Mouse (Mus musculus) limb, embryonic 13.5 days (tissue): Measurements from ENCODE around the gene Pou2f2. TPM values are rescaled to one million over a fixed set of nuclear protein-coding genes. Genes with fewer than 3 reads are reported as not detected.
"Not testable (repeated sequence)": the region's sequence is repeated elsewhere in the genome, so short reads cannot be mapped to it uniquely, and the experiment has no call there.

ENCODE experiments used
- ATAC-seq: fragments of 200-750 bp; cut with Nextera tagmentation; 2 replicates; pipeline ENCODE4 v1.8.0; 2017; ENCODE audit warnings: low read depth, moderate number of reproducible peaks, moderate TSS enrichment; ENCODE audit not compliant: low FRiP score
- H3K27ac ChIP-seq: fragments of 300-500 bp; sonication (generic); 2 replicates; pipeline ENCODE4 v1.5.1; 2015; ENCODE audit warnings: inconsistent platforms, mild to moderate bottlenecking, moderate library complexity
- H3K27me3 ChIP-seq: fragments of 300-500 bp; sonication (generic); 2 replicates; pipeline ENCODE4 v1.6.1; 2015; ENCODE audit warnings: mild to moderate bottlenecking, inconsistent platforms
- H3K36me3 ChIP-seq: fragments of 300-500 bp; sonication (generic); 2 replicates; pipeline ENCODE4 v1.6.1; 2015; ENCODE audit warnings: inconsistent platforms, mild to moderate bottlenecking, moderate library complexity
- H3K4me1 ChIP-seq: fragments of 300-500 bp; sonication (generic); 2 replicates; pipeline ENCODE4 v1.6.1; 2015; ENCODE audit warnings: inconsistent platforms
- H3K4me2 ChIP-seq: fragments of 300-500 bp; sonication (generic); replicated peaks from 2 replicates; pipeline ENCODE4 v1.6.1; 2015; ENCODE audit warnings: inconsistent platforms, mild to moderate bottlenecking, moderate library complexity
- H3K4me3 ChIP-seq: fragments of 300-500 bp; sonication (generic); 2 replicates; pipeline ENCODE4 v1.5.1; 2015; ENCODE audit warnings: moderate library complexity, mild to moderate bottlenecking, inconsistent platforms
- H3K9ac ChIP-seq: fragments of 300-500 bp; sonication (generic); 2 replicates; pipeline ENCODE4 v1.6.1; 2015; ENCODE audit warnings: mild to moderate bottlenecking, inconsistent platforms
- H3K9me3 ChIP-seq: fragments of 300-500 bp; sonication (generic); 2 replicates; pipeline ENCODE4 v1.6.1; 2016; ENCODE audit warnings: inconsistent platforms
- WGBS: fragments of 180-500 bp; shearing (Covaris S2); methylation state at CpG from one replicate; pipeline ENCODE4 v1.1.7; 2015; 5-methylcytosine and 5-hydroxymethylcytosine counted together
- polyA plus RNA-seq: library from polyadenylated mRNA; unstranded; fragments of >200 nt; fragmentation: Nextera tagmentation; extraction: Ambion mirVana; gene quantifications from 2 replicates; pipeline ENCODE4 v1.2.1, GENCODE M21; 2015

The Pou2f2 gene
- polyA plus RNA-seq, 1 experiment from 2014 or later, result 2.0 TPM

- ATAC-seq, result no peak
- no peak overlapping the region for H3K4me2 ChIP-seq
- no peaks in the 10 kb centered on the region for H3K4me1 ChIP-seq
- no peak overlapping the region for H3K9ac ChIP-seq
- H3K27me3 ChIP-seq, result no peaks in the 10 kb centered on the region
- no peaks in the 10 kb centered on the region for H3K9me3 ChIP-seq
- no peak overlapping the region for H3K4me3 ChIP-seq
- H3K27ac ChIP-seq, result no peak overlapping the region
- H3K36me3 ChIP-seq, result peaks cover 97% of the 10 kb centered on the region
- WGBS, result 85% methylated on average over 8 of the region's 8 CpGs
Observed at GRCm38 (mm10) chr7:25063900-25064299, 115.6 kb downstream of the Pou2f2 start.

GRCm38 (mm10) chr7:25063346-25063745, 116.2 kb downstream of the Pou2f2 start:
- Histone ChIP-seq H3K36me3 (peaks cover 97% of the 10 kb centered on the region), H3K9ac (no peak overlapping the region), H3K9me3 (no peaks in the 10 kb centered on the region), H3K4me2 (no peak overlapping the region), H3K27ac (no peak overlapping the region), H3K27me3 (no peaks in the 10 kb centered on the region), H3K4me3 (no peak overlapping the region), H3K4me1 (no peaks in the 10 kb centered on the region)
- 93% methylated on average over 6 of the region's 6 CpGs for WGBS
- no peak for ATAC-seq

GRCm38 (mm10) chr7:25058836-25059235, 120.7 kb downstream of the Pou2f2 start:
- WGBS, result 93% methylated on average over 14 of the region's 14 CpGs
- Histone ChIP-seq H3K36me3 (peaks cover 98% of the 10 kb centered on the region), H3K4me1 (no peaks in the 10 kb centered on the region), H3K27me3 (no peaks in the 10 kb centered on the region), H3K9me3 (no peaks in the 10 kb centered on the region), H3K4me2 (no peak overlapping the region), H3K4me3 (no peak overlapping the region), H3K9ac (no peak overlapping the region), H3K27ac (no peak overlapping the region)
- no peak for ATAC-seq

GRCm38 (mm10) chr7:25058394-25058793, 121.1 kb downstream of the Pou2f2 start:
- Histone ChIP-seq H3K9ac (no peak overlapping the region), H3K36me3 (peaks cover 98% of the 10 kb centered on the region), H3K9me3 (no peaks in the 10 kb centered on the region), H3K4me3 (no peak overlapping the region), H3K27me3 (no peaks in the 10 kb centered on the region), H3K4me2 (no peak overlapping the region), H3K27ac (no peak overlapping the region), H3K4me1 (no peaks in the 10 kb centered on the region)
- 90% methylated on average over 8 of the region's 8 CpGs for WGBS
- ATAC-seq, result no peak

- WGBS, result 91% methylated on average over 5 of the region's 5 CpGs
- Histone ChIP-seq H3K36me3 (peaks cover 97% of the 10 kb centered on the region), H3K4me3 (no peak overlapping the region), H3K9ac (no peak overlapping the region), H3K27ac (no peak overlapping the region), H3K9me3 (no peaks in the 10 kb centered on the region), H3K27me3 (no peaks in the 10 kb centered on the region), H3K4me1 (no peaks in the 10 kb centered on the region), H3K4me2 (no peak overlapping the region)
- no peak for ATAC-seq
Observed at GRCm38 (mm10) chr7:25057888-25058287, 121.6 kb downstream of the Pou2f2 start.

- H3K9me3 ChIP-seq, result no peaks in the 10 kb centered on the region
- WGBS, result 62% methylated on average over 4 of the region's 4 CpGs
- no peaks in the 10 kb centered on the region for H3K27me3 ChIP-seq
- no peak overlapping the region for H3K4me2 ChIP-seq
- H3K9ac ChIP-seq, result no peak overlapping the region
- peaks cover 93% of the 10 kb centered on the region for H3K36me3 ChIP-seq
- no peak overlapping the region for H3K4me3 ChIP-seq
- no peak overlapping the region for H3K27ac ChIP-seq
- no peaks in the 10 kb centered on the region for H3K4me1 ChIP-seq
- ATAC-seq, result no peak
Observed at GRCm38 (mm10) chr7:25056951-25057350, 122.6 kb downstream of the Pou2f2 start.

- peaks cover 91% of the 10 kb centered on the region for H3K36me3 ChIP-seq
- WGBS, result 91% methylated on average over 3 of the region's 3 CpGs
- no peak overlapping the region for H3K9ac ChIP-seq
Observed at GRCm38 (mm10) chr7:25052587-25052986, 126.9 kb downstream of the Pou2f2 start.

GRCm38 (mm10) chr7:25049295-25049930, 130.1 kb downstream of the Pou2f2 start:
- no peaks in the 10 kb centered on the region for H3K9me3 ChIP-seq
- WGBS, result 84% methylated on average over 16 of the region's 16 CpGs
- H3K4me2 ChIP-seq, result no peak overlapping the region
- no peak overlapping the region for H3K4me3 ChIP-seq
- H3K4me1 ChIP-seq, result no peaks in the 10 kb centered on the region
- no peak overlapping the region; the same call in 1 of the 2 replicates for H3K9ac ChIP-seq
- H3K27me3 ChIP-seq, result no peaks in the 10 kb centered on the region
- H3K36me3 ChIP-seq, result peaks cover 91% of the 10 kb centered on the region
- no peak overlapping the region for H3K27ac ChIP-seq
- ATAC-seq, result no peak

More at GRCm38 (mm10) chr7:25052587-25052986, 126.9 kb downstream of the Pou2f2 start:
- Histone ChIP-seq H3K27ac (no peak overlapping the region), H3K4me2 (no peak overlapping the region), H3K4me1 (no peaks in the 10 kb centered on the region), H3K27me3 (no peaks in the 10 kb centered on the region), H3K9me3 (no peaks in the 10 kb centered on the region), H3K4me3 (no peak overlapping the region)
- ATAC-seq, result no peak

GRCm38 (mm10) chr7:25047363-25047762, 132.2 kb downstream of the Pou2f2 start:
- no peak overlapping the region for H3K27ac ChIP-seq
- no peaks in the 10 kb centered on the region for H3K9me3 ChIP-seq
- no peak overlapping the region for H3K4me3 ChIP-seq
- H3K27me3 ChIP-seq, result no peaks in the 10 kb centered on the region
- H3K9ac ChIP-seq, result no peak overlapping the region
- ATAC-seq, result no peak
- H3K36me3 ChIP-seq, result peaks cover 94% of the 10 kb centered on the region
- H3K4me1 ChIP-seq, result no peaks in the 10 kb centered on the region
- WGBS, result 86% methylated on average over 8 of the region's 8 CpGs
- H3K4me2 ChIP-seq, result no peak overlapping the region

- not testable (repeated sequence) for H3K4me1 ChIP-seq, H3K27ac ChIP-seq, H3K27me3 ChIP-seq, ATAC-seq, H3K4me3 ChIP-seq, H3K9ac ChIP-seq, H3K9me3 ChIP-seq, H3K4me2 ChIP-seq
- H3K36me3 ChIP-seq, result peaks cover 99% of the 10 kb centered on the region
- WGBS, result 88% methylated on average over 7 of the region's 7 CpGs
Observed at GRCm38 (mm10) chr7:25044599-25044998, 134.9 kb downstream of the Pou2f2 start.

GRCm38 (mm10) chr7:25041921-25042320, 137.6 kb downstream of the Pou2f2 start:
- H3K9ac ChIP-seq, result 0 out of 2 replicates have a peak overlapping the region, but pooled peaks have one; percentile 9
- H3K4me1 ChIP-seq, result no peaks in the 10 kb centered on the region
- peaks cover 92% of the 10 kb centered on the region for H3K36me3 ChIP-seq
- H3K27me3 ChIP-seq, result no peaks in the 10 kb centered on the region
- H3K4me2 ChIP-seq, result no peak overlapping the region
- no peak overlapping the region for H3K4me3 ChIP-seq
- no peaks in the 10 kb centered on the region for H3K9me3 ChIP-seq
- no peak overlapping the region for H3K27ac ChIP-seq
- 87% methylated on average over 12 of the region's 12 CpGs for WGBS
- ATAC-seq, result no peak
